Mouse (Mus musculus) midbrain, embryonic 11.5 days (tissue): ENCODE results near the gene Dnttip1. TPM values are rescaled to one million over a fixed set of nuclear protein-coding genes. Genes with fewer than 3 reads are reported as not detected.
A peak's percentile ranks its signal among the peaks of the same experiment; 100 is the strongest.

Experiments
- ATAC-seq: fragments of 200-750 bp; cut with Nextera tagmentation; 2 replicates; pipeline ENCODE4 v1.8.0; 2017; ENCODE audit warnings: moderate TSS enrichment, moderate library complexity; ENCODE audit not compliant: low FRiP score
- DNase-seq: peaks from one replicate; pipeline ENCODE4 v3.0.0; 2015; ENCODE audit warnings: low spot score; ENCODE audit errors: missing footprints
- H3K27ac ChIP-seq: fragments of 300-500 bp; sonication (generic); 2 replicates; pipeline ENCODE4 v1.5.1; 2014; ENCODE audit warnings: low read depth, low read length
- H3K27me3 ChIP-seq: fragments of 300-500 bp; sonication (generic); 2 replicates; pipeline ENCODE4 v1.6.1; 2014; ENCODE audit warnings: mild to moderate bottlenecking, low read length, moderate library complexity, mixed read lengths; ENCODE audit not compliant: control insufficient read depth, insufficient read depth
- H3K36me3 ChIP-seq: fragments of 300-500 bp; sonication (generic); 2 replicates; pipeline ENCODE4 v1.6.1; 2014; ENCODE audit warnings: mild to moderate bottlenecking, low read length, moderate library complexity, mixed read lengths; ENCODE audit not compliant: control insufficient read depth, insufficient read depth
- H3K4me1 ChIP-seq: fragments of 300-500 bp; sonication (generic); 2 replicates; pipeline ENCODE4 v1.6.1; 2014; ENCODE audit warnings: low read length; ENCODE audit not compliant: control insufficient read depth, insufficient read depth
- H3K4me2 ChIP-seq: fragments of 300-500 bp; sonication (generic); 2 replicates; pipeline ENCODE4 v1.6.1; 2014; ENCODE audit warnings: mild to moderate bottlenecking, moderate library complexity
- H3K4me3 ChIP-seq: fragments of 300-500 bp; sonication (generic); 2 replicates; pipeline ENCODE4 v1.5.1; 2014; ENCODE audit warnings: low read depth, low read length
- H3K9ac ChIP-seq: fragments of 300-500 bp; sonication (generic); 2 replicates; pipeline ENCODE4 v1.6.1; 2014; ENCODE audit warnings: low read length
- H3K9me3 ChIP-seq: fragments of 300-500 bp; sonication (generic); 2 replicates; pipeline ENCODE4 v1.6.1; 2016; ENCODE audit warnings: low read length; ENCODE audit not compliant: control insufficient read depth
- WGBS: fragments of 180-500 bp; shearing (Covaris S2); extraction: QIAGEN DNeasy Blood & Tissue Kit; methylation state at CpG from one replicate; pipeline ENCODE4 v1.1.7; 2014; 5-methylcytosine and 5-hydroxymethylcytosine counted together
- polyA plus RNA-seq: library from polyadenylated mRNA; unstranded; fragments of >200 nt; fragmentation: Nextera tagmentation; extraction: Ambion mirVana; gene quantifications from 2 replicates; pipeline ENCODE4 v1.2.1, GENCODE M21; 2014

Dnttip1 gene
- polyA plus RNA-seq, 1 experiment from 2014 or later, result 75.9 TPM

- ATAC-seq (no peak), DNase-seq (no peak)
- 55% methylated on average over 4 of the region's 4 CpGs for WGBS
- H3K9me3 ChIP-seq, result no peaks in the 10 kb centered on the region
- H3K4me3 ChIP-seq, result no peak overlapping the region
- no peaks in the 10 kb centered on the region for H3K27me3 ChIP-seq
- no peak overlapping the region for H3K9ac ChIP-seq
- H3K4me1 ChIP-seq, result no peaks in the 10 kb centered on the region
- H3K36me3 ChIP-seq, result no peaks in the 10 kb centered on the region
- H3K4me2 ChIP-seq, result no peak overlapping the region
- H3K27ac ChIP-seq, result no peak overlapping the region
Measured at GRCm38 (mm10) chr2:164723276-164723675, 22.5 kb upstream of the Dnttip1 start.

GRCm38 (mm10) chr2:164725895-164726619 is 19.7 kb upstream of the Dnttip1 start:
- 22% methylated on average over 6 of the region's 6 CpGs for WGBS
- no peak overlapping the region for H3K27ac ChIP-seq
- no peaks in the 10 kb centered on the region for H3K4me1 ChIP-seq
- H3K9ac ChIP-seq, result no peak overlapping the region
- no peaks in the 10 kb centered on the region for H3K36me3 ChIP-seq
- no peak overlapping the region for H3K4me2 ChIP-seq
- no peak overlapping the region for H3K4me3 ChIP-seq
- no peaks in the 10 kb centered on the region for H3K27me3 ChIP-seq
- ATAC-seq (peak; percentile 52; the same call in 1 of the 2 replicates), DNase-seq (peak; percentile 94)
- H3K9me3 ChIP-seq, result no peaks in the 10 kb centered on the region

- H3K27ac ChIP-seq, result no peak overlapping the region
- no peak overlapping the region for H3K9ac ChIP-seq
- no peaks in the 10 kb centered on the region for H3K4me1 ChIP-seq
- 78% methylated on average over 5 of the region's 5 CpGs for WGBS
- no peak overlapping the region for H3K4me2 ChIP-seq
- ATAC-seq (no peak), DNase-seq (no peak)
- H3K27me3 ChIP-seq, result no peaks in the 10 kb centered on the region
- no peaks in the 10 kb centered on the region for H3K9me3 ChIP-seq
- no peaks in the 10 kb centered on the region for H3K36me3 ChIP-seq
- H3K4me3 ChIP-seq, result no peak overlapping the region
Measured at GRCm38 (mm10) chr2:164731719-164732118, 14.1 kb upstream of the Dnttip1 start.

GRCm38 (mm10) chr2:164733259-164733658 is 12.5 kb upstream of the Dnttip1 start:
- H3K9me3 ChIP-seq, result no peaks in the 10 kb centered on the region
- no peak for DNase-seq
- H3K9ac ChIP-seq, result no peak overlapping the region
- no peak for ATAC-seq
- no peak overlapping the region for H3K4me2 ChIP-seq
- WGBS, result 81% methylated on average over 2 of the region's 2 CpGs
- no peak overlapping the region for H3K27ac ChIP-seq
- H3K27me3 ChIP-seq, result no peaks in the 10 kb centered on the region
- H3K4me1 ChIP-seq, result no peaks in the 10 kb centered on the region
- H3K4me3 ChIP-seq, result no peak overlapping the region
- H3K36me3 ChIP-seq, result no peaks in the 10 kb centered on the region

- DNase-seq, result no peak
- ATAC-seq, result no peak
- H3K27me3 ChIP-seq, result no peaks in the 10 kb centered on the region
- H3K4me1 ChIP-seq, result no peaks in the 10 kb centered on the region
- H3K27ac ChIP-seq, result no peak overlapping the region
- H3K36me3 ChIP-seq, result no peaks in the 10 kb centered on the region
- no peak overlapping the region for H3K4me2 ChIP-seq
- no peak overlapping the region for H3K4me3 ChIP-seq
- WGBS, result 78% methylated on average over 5 of the region's 5 CpGs
- no peaks in the 10 kb centered on the region for H3K9me3 ChIP-seq
- no peak overlapping the region for H3K9ac ChIP-seq
Measured at GRCm38 (mm10) chr2:164734839-164735238, 10.9 kb upstream of the Dnttip1 start.

- H3K27ac ChIP-seq, result no peak overlapping the region
- H3K4me1 ChIP-seq, result no peaks in the 10 kb centered on the region
- no peak overlapping the region for H3K9ac ChIP-seq
- DNase-seq, result no peak
- no peaks in the 10 kb centered on the region for H3K27me3 ChIP-seq
- ATAC-seq, result no peak
- H3K36me3 ChIP-seq, result no peaks in the 10 kb centered on the region
- H3K4me2 ChIP-seq, result no peak overlapping the region
- H3K9me3 ChIP-seq, result no peaks in the 10 kb centered on the region
- no peak overlapping the region for H3K4me3 ChIP-seq
- WGBS, result 91% methylated on average over 5 of the region's 5 CpGs
Measured at GRCm38 (mm10) chr2:164735446-164735845, 10.3 kb upstream of the Dnttip1 start.

GRCm38 (mm10) chr2:164737377-164738090 is 8.2 kb upstream of the Dnttip1 start:
- no peak for ATAC-seq
- no peaks in the 10 kb centered on the region for H3K36me3 ChIP-seq
- H3K9me3 ChIP-seq, result no peaks in the 10 kb centered on the region
- no peaks in the 10 kb centered on the region for H3K27me3 ChIP-seq
- no peak overlapping the region for H3K27ac ChIP-seq
- H3K4me3 ChIP-seq, result no peak overlapping the region
- H3K9ac ChIP-seq, result no peak overlapping the region
- H3K4me1 ChIP-seq, result no peaks in the 10 kb centered on the region
- no peak for DNase-seq
- H3K4me2 ChIP-seq, result no peak overlapping the region
- 68% methylated on average over 3 of the region's 3 CpGs for WGBS

DNA sequence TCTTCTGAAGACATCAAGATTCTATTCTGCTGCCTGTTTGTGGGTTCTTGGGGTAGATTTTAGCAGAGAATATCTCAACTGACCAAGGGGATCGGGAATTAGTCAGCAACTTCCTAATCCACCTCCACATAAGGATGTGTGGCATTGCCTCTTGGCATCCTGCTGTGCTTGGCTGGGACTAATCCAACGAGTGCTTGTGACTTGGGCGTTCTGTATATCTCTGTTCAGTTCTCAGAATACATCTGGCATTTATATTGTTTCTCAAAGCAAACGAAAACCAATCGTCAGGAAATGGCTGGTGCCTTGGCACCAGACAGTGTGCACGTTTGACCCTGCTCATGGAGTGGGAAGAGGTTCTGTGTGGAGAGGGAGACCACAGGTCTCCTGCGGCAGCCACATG is 5.9 kb upstream of the Dnttip1 start:
- Histone ChIP-seq H3K9me3 (no peaks in the 10 kb centered on the region), H3K27me3 (no peaks in the 10 kb centered on the region), H3K4me2 (no peak overlapping the region), H3K4me3 (no peak overlapping the region), H3K9ac (no peak overlapping the region), H3K36me3 (no peaks in the 10 kb centered on the region), H3K4me1 (no peaks in the 10 kb centered on the region; the same call in 1 of the 2 replicates), H3K27ac (no peak overlapping the region)
- WGBS, result 61% methylated on average over 7 of the region's 7 CpGs
- DNase-seq, result no peak
- ATAC-seq, result no peak

- H3K4me1 ChIP-seq, result peaks cover 12% of the 10 kb centered on the region
Measured at GRCm38 (mm10) chr2:164744987-164745386, 796 bp upstream of the Dnttip1 start.

More at GRCm38 (mm10) chr2:164744987-164745386, 796 bp upstream of the Dnttip1 start:
- Histone ChIP-seq H3K9me3 (no peaks in the 10 kb centered on the region), H3K4me3 (peak overlapping the region; percentile 88; the same call in 1 of the 2 replicates), H3K9ac (peak overlapping the region; percentile 92), H3K27ac (no peak overlapping the region), H3K4me2 (peak overlapping the region; percentile 89), H3K27me3 (no peaks in the 10 kb centered on the region), H3K36me3 (no peaks in the 10 kb centered on the region)
- DNase-seq, result no peak
- no peak for ATAC-seq
- WGBS, result 76% methylated on average over 13 of the region's 13 CpGs
